Mouse (Mus musculus) megakaryocyte, embryonic 14.5 days (primary cell): ENCODE measurements around the gene Teddm1b.

Experiments used
- FLI1 ChIP-seq: IDR thresholded peaks from 2 replicates; pipeline ENCODE4 v1.6.1; 2012; ENCODE audit warnings: low read length, inconsistent platforms, mixed read lengths
- GATA1 ChIP-seq: IDR thresholded peaks from 3 replicates; pipeline ENCODE4 v1.6.1; 2012; ENCODE audit warnings: mixed read lengths, low read length, inconsistent platforms, borderline replicate concordance

- TF ChIP-seq GATA1 (no peak), FLI1 (no peak)
These were observed 17.3 kb downstream of the Teddm1b start, which contains the start of gene Teddm1a for GRCm38 (mm10) chr1:153891442-153891841.
